Comparison of ENCODE assay signal across 27 mouse cellular contexts in the genomic region with DNA sequence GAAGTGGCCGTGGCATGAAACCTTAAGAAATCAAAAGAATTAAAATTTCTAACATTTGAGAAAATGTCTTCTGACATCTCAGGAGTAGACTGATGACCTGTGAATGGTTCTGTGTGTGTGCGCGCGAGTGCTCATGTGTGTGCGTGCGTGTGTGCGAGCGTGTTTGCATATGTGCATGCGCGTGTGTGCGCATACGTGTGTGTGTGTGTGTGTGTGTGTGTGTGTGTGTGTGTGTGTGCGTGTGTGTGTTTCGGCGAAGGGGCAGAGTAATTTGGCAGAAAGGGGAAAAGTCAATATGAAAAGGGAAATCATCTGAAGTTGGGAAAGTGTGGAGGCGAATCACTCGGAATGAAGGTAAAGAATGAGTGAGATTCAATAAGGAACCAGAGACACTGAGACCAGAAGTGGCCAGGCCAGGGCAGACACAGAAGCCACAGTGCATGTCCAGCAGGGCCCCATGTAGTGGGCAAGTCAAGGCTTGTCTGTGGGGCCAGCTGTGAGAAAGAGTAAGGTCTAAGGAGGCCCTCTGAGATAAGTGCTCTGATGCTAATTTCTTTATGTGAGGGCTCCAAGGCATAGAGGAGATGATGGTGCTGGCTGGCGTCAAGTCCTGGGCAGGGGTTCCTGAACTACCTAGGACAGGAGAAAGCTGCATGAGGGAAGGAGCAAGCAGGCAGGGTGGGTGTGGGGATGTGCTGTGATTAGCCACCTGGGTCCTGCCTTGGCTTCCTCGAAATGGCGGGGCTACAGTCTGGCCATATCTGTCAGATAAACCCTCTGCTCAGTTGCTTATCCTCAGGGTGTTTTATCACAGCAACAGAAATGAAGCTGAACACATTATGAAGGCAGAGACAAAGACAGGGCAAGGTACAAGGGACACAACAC. TPM values are rescaled to one million over a fixed set of nuclear protein-coding genes. Genes with fewer than 3 reads are reported as not detected.
A peak's percentile ranks its signal among the peaks of the same experiment; 100 is the strongest.
DNase-seq lines count a peak whose midpoint lies in the region; ATAC-seq and TF ChIP-seq lines count a peak whose summit lies in the region.
"Had no signal": no experiment of that assay in that cellular context is flagged by ENCODE, and none has a peak within 500 bp of the region (broad histone marks: within the 10 kb centered on the region; RNA-seq: fewer than 3 reads in every experiment).

No protein-coding gene starts in this region.

- H3K4me1 ChIP-seq in heart, adult 2 months (ENCODE audit: control insufficient read depth, insufficient read depth, low read length) = no peaks in the 10 kb centered on the region
- peaks cover 59% of the 10 kb centered on the region for H3K4me1 ChIP-seq in megakaryocyte, embryonic 14.5 days
- H3K4me1 ChIP-seq in spleen, adult 2 months (ENCODE audit: control insufficient read depth, insufficient read depth, insufficient read length) = peaks cover 21% of the 10 kb centered on the region; the same call in 1 of the 2 replicates

- no peaks in the 10 kb centered on the region for H3K27me3 ChIP-seq in heart, adult 2 months (ENCODE audit: control insufficient read depth, insufficient read depth, low read length)
- H3K27me3 ChIP-seq in megakaryocyte, embryonic 14.5 days (replicated peaks) = peaks cover 3% of the 10 kb centered on the region
- no peaks in the 10 kb centered on the region for H3K27me3 ChIP-seq in spleen, adult 2 months (ENCODE audit: control insufficient read depth, insufficient read depth, low read length)
- H3K27me3 ChIP-seq: embryonic facial prominence, embryonic 13.5 days; embryonic facial prominence, embryonic 15.5 days; forebrain, embryonic 12.5 days had no signal

- peak; percentile 76 for DNase-seq in heart, adult 11 months
- no peak for DNase-seq in heart, adult 2 months
- DNase-seq in spleen, adult 2 months (ENCODE audit: low read depth in 1 of 2, low spot score in 2 of 2) = no peak
- DNase-seq in spleen, adult 12 weeks (ENCODE audit: low spot score) = no peak
- DNase-seq in frontal cortex, postnatal 14 days (ENCODE audit: low spot score in 2 of 2) = no peak
- DNase-seq: adrenal gland, adult 2 months; adrenal gland, postnatal 10 days; adrenal gland, postnatal 25 days; cerebellum, adult 11 months; cerebellum, adult 18-20 months; cerebellum, adult 8-10 months; cerebellum, adult 9-11 months; cerebellum, postnatal 14 days; cerebellum, postnatal 36 days; embryo, embryonic 11 days had no signal

- H3K27ac ChIP-seq in heart, adult 2 months = no peak overlapping the region
- H3K27ac ChIP-seq in spleen, adult 2 months (ENCODE audit: insufficient read depth, low read length) = peak overlapping the region; percentile 67
- H3K27ac ChIP-seq: embryonic facial prominence, embryonic 13.5 days; embryonic facial prominence, embryonic 15.5 days; forebrain, embryonic 10.5 days; forebrain, embryonic 12.5 days had no signal

- TF ChIP-seq EP300 in heart, adult 2 months (IDR thresholded peaks at IDR 0.05; ENCODE audit: insufficient read depth, low read depth, low read length) = no peak

- ATAC-seq in megakaryocyte, adult 5-6 weeks (ENCODE audit: poor library complexity, severe bottlenecking) = no peak; the same call in 1 of the 2 replicates
- ATAC-seq in megakaryocyte-erythroid progenitor cell, adult 5-6 weeks (replicated peaks; ENCODE audit: low FRiP score, low TSS enrichment, poor library complexity, severe bottlenecking) = peak; percentile 56
- ATAC-seq: CD4-positive, CD25-positive, alpha-beta regulatory T cell, adult 4 months; forebrain, embryonic 14.5 days had no signal

- H3K9ac ChIP-seq in heart, adult 2 months (ENCODE audit: low read depth, low read length) = no peak overlapping the region
- H3K9ac ChIP-seq: embryonic facial prominence, embryonic 13.5 days; embryonic facial prominence, embryonic 15.5 days; forebrain, embryonic 12.5 days had no signal

- intact Hi-C loops in heart, adult 2 months (cut with DNase I) = no loop called here

- no peaks in the 10 kb centered on the region for H3K9me3 ChIP-seq in megakaryocyte, embryonic 14.5 days
- H3K9me3 ChIP-seq: embryonic facial prominence, embryonic 13.5 days; embryonic facial prominence, embryonic 15.5 days; forebrain, embryonic 10.5 days; forebrain, embryonic 12.5 days had no signal

- no peaks in the 10 kb centered on the region for H3K36me3 ChIP-seq in heart, adult 2 months (ENCODE audit: control insufficient read depth, insufficient read depth, low read length)
- H3K36me3 ChIP-seq in megakaryocyte, embryonic 14.5 days (replicated peaks; ENCODE audit: low read length) = no peaks in the 10 kb centered on the region
- H3K36me3 ChIP-seq in spleen, adult 2 months (ENCODE audit: control insufficient read depth, insufficient read depth, low read length) = no peaks in the 10 kb centered on the region
- H3K36me3 ChIP-seq: embryonic facial prominence, embryonic 13.5 days; embryonic facial prominence, embryonic 15.5 days; forebrain, embryonic 10.5 days; forebrain, embryonic 12.5 days had no signal

- H3K79me2 ChIP-seq in heart, adult 2 months (replicated peaks; ENCODE audit: control insufficient read depth, insufficient read depth, low read length) = no peaks in the 10 kb centered on the region

- WGBS in heart, adult 2 months = 92% methylated on average over 20 of the region's 20 CpGs
- WGBS in spleen, adult 2 months = 85% methylated on average over 20 of the region's 20 CpGs

- TF ChIP-seq POLR2A in heart, adult 2 months (IDR thresholded peaks at IDR 0.05; ENCODE audit: insufficient read depth, low read depth, low read length) = no peak
- TF ChIP-seq POLR2A in spleen, adult 2 months (IDR thresholded peaks at IDR 0.05; ENCODE audit: low read depth, low read length) = no peak

- no peak overlapping the region for H3K4me3 ChIP-seq in heart, adult 2 months
- peak overlapping the region; percentile 53 for H3K4me3 ChIP-seq in megakaryocyte, embryonic 14.5 days (replicated peaks)
- H3K4me3 ChIP-seq in spleen, adult 2 months (ENCODE audit: extremely low read depth, insufficient read depth, insufficient read length) = no peak overlapping the region
- H3K4me3 ChIP-seq: embryonic facial prominence, embryonic 13.5 days; embryonic facial prominence, embryonic 15.5 days; erythroblast, embryonic 14.5 days; forebrain, embryonic 10.5 days; forebrain, embryonic 12.5 days had no signal

- no peak for TF ChIP-seq CTCF in heart, adult 2 months (IDR thresholded peaks at IDR 0.05)
- no peak for TF ChIP-seq CTCF in spleen, adult 2 months (IDR thresholded peaks at IDR 0.05; ENCODE audit: extremely low read depth, insufficient read depth, insufficient read length, insufficient replicate concordance)

RNA-seq across cellular contexts. Expression of gene Bhlhe41, which starts 27.3 kb away (rescaled TPM):
- total RNA-seq in heart, adult 2 months (2021) = 10 to 100 TPM; 10.4 to 32.3 TPM
- polyA plus RNA-seq in heart, adult 2 months (2012; rRNA removed) = 4.7 and 4.9 TPM in 2 replicates
- polyA plus RNA-seq in megakaryocyte, embryonic 14.5 days (2012; ENCODE audit: insufficient read depth, low replicate concordance) = 4.1 and 8.5 TPM in 2 replicates
- 0.02 TPM in 1 of 2 replicates, not detected in the other for total RNA-seq in megakaryocyte, adult 5-6 weeks (2015)
- not detected in 2 replicates for total RNA-seq in megakaryocyte, adult 5-6 weeks (2017)
- polyA plus RNA-seq in spleen, adult 2 months (2012; rRNA removed) = 5.8 and 8.1 TPM in 2 replicates
- not detected in 2 replicates for total RNA-seq in megakaryocyte-erythroid progenitor cell, adult 5-6 weeks (2014; fragmentation: Nextera tagmentation)
- 0.19 TPM in 1 of 2 replicates, not detected in the other for total RNA-seq in megakaryocyte-erythroid progenitor cell, adult 5-6 weeks (2017)
- total RNA-seq: MEL had no signal

RNA-seq across cellular contexts. Expression of gene Sspn, which starts 38.8 kb away (rescaled TPM):
- total RNA-seq in heart, adult 2 months (2021) = 100 to 1,000 TPM; 104 to 114 TPM
- polyA plus RNA-seq in heart, adult 2 months (2012; rRNA removed) = 62.1 and 102 TPM in 2 replicates
- polyA plus RNA-seq in megakaryocyte, embryonic 14.5 days (2012; ENCODE audit: insufficient read depth, low replicate concordance) = not detected in 2 replicates
- not detected in 2 replicates for total RNA-seq in megakaryocyte, adult 5-6 weeks (2015)
- not detected in 2 replicates for total RNA-seq in megakaryocyte, adult 5-6 weeks (2017)
- 2.0 TPM in 2 replicates for polyA plus RNA-seq in spleen, adult 2 months (2012; rRNA removed)
- total RNA-seq in megakaryocyte-erythroid progenitor cell, adult 5-6 weeks (2014; fragmentation: Nextera tagmentation) = not detected in 2 replicates
- total RNA-seq in megakaryocyte-erythroid progenitor cell, adult 5-6 weeks (2017) = not detected in 2 replicates
- total RNA-seq: common myeloid progenitor, adult 5-6 weeks; MEL had no signal
- polyA plus RNA-seq: CD4-positive, CD25-positive, alpha-beta regulatory T cell, adult 4 months; erythroblast, embryonic 14.5 days had no signal

Comparison
In these comparisons a context has a peak if more than half of its experiments do, and no peak if none do; other contexts are left out.
1. RNA of gene Bhlhe41, which starts 27.3 kb away (total RNA-seq): 10.4 to 32.3 TPM in heart, adult 2 months; 0.19 TPM in megakaryocyte-erythroid progenitor cell, adult 5-6 weeks and 0.02 TPM in megakaryocyte, adult 5-6 weeks; every median in the first group is over 4 times any median in the second.
2. RNA of gene Sspn, which starts 38.8 kb away (total RNA-seq): 104 to 114 TPM in heart, adult 2 months; not detected in megakaryocyte, adult 5-6 weeks and not detected in megakaryocyte-erythroid progenitor cell, adult 5-6 weeks; every median in the first group is over 100 times any median in the second.